Mouse (Mus musculus) stomach, postnatal 0 days (tissue): ENCODE measurements around the gene Tph1. TPM values are rescaled to one million over a fixed set of nuclear protein-coding genes. Genes with fewer than 3 reads are reported as not detected.

Experiments
- ATAC-seq: fragments of 200-750 bp; cut with Nextera tagmentation; 2 replicates; pipeline ENCODE4 v1.8.0; 2017; ENCODE audit not compliant: low FRiP score, low TSS enrichment
- DNase-seq: peaks from one replicate; pipeline ENCODE4 v3.0.0-alpha.2; 2016; ENCODE audit warnings: low spot score
- H3K27ac ChIP-seq: fragments of 300-500 bp; sonication (generic); replicated peaks from 2 replicates; pipeline ENCODE4 v1.5.1; 2014; ENCODE audit warnings: mild to moderate bottlenecking, control low read depth
- H3K27me3 ChIP-seq: fragments of 300-500 bp; sonication (generic); 2 replicates; pipeline ENCODE4 v1.6.1; 2014; ENCODE audit warnings: low read length; ENCODE audit not compliant: control insufficient read depth, insufficient read depth
- H3K36me3 ChIP-seq: fragments of 300-500 bp; sonication (generic); 2 replicates; pipeline ENCODE4 v1.6.1; 2014; ENCODE audit warnings: low read length, mixed read lengths; ENCODE audit not compliant: control insufficient read depth, insufficient read depth
- H3K4me1 ChIP-seq: fragments of 300-500 bp; sonication (generic); replicated peaks from 2 replicates; pipeline ENCODE4 v1.6.1; 2014; ENCODE audit warnings: antibody characterized with exemption; ENCODE audit not compliant: control insufficient read depth, insufficient read depth
- H3K4me2 ChIP-seq: fragments of 300-500 bp; sonication (generic); replicated peaks from 2 replicates; pipeline ENCODE4 v1.6.1; 2014; ENCODE audit warnings: low read depth, mild to moderate bottlenecking, control low read depth, moderate library complexity
- H3K4me3 ChIP-seq: fragments of 300-500 bp; sonication (generic); 2 replicates; pipeline ENCODE4 v1.5.1; 2014; ENCODE audit warnings: low read depth, low read length, control low read depth
- H3K9ac ChIP-seq: fragments of 300-500 bp; sonication (generic); 2 replicates; pipeline ENCODE4 v1.6.1; 2014; ENCODE audit warnings: mild to moderate bottlenecking, low read length, control low read depth, mixed read lengths
- H3K9me3 ChIP-seq: fragments of 300-500 bp; sonication (generic); 2 replicates; pipeline ENCODE4 v1.6.1; 2016; ENCODE audit warnings: low read length; ENCODE audit not compliant: control insufficient read depth
- CTCF ChIP-seq: IDR thresholded peaks from 2 replicates; pipeline ENCODE4 v1.5.1; 2016; ENCODE audit warnings: antibody characterized with exemption, low read depth, mild to moderate bottlenecking, moderate library complexity
- EP300 ChIP-seq: optimal IDR thresholded peaks from 2 replicates; pipeline ENCODE3; 2016; ENCODE audit warnings: antibody characterized with exemption
- WGBS: fragments of 180-500 bp; shearing (Covaris S2); extraction: QIAGEN DNeasy Blood & Tissue Kit; methylation state at CpG from one replicate; pipeline ENCODE4 v1.1.7; 2014; 5-methylcytosine and 5-hydroxymethylcytosine counted together
- polyA plus RNA-seq: library from polyadenylated mRNA; unstranded; fragments of >200 nt; fragmentation: Nextera tagmentation; extraction: Ambion mirVana; gene quantifications from 2 replicates; pipeline ENCODE4 v1.2.1, GENCODE M21; 2015

The Tph1 gene
- polyA plus RNA-seq, 1 experiment from 2014 or later = 0.79 TPM

- no peaks in the 10 kb centered on the region for H3K27me3 ChIP-seq
- ATAC-seq (no peak), DNase-seq (no peak)
- H3K4me2 ChIP-seq = no peak overlapping the region
- TF ChIP-seq CTCF (no peak), EP300 (no peak)
- peaks cover 5% of the 10 kb centered on the region for H3K36me3 ChIP-seq
- peak overlapping the region; percentile 25; the same call in 1 of the 2 replicates for H3K27ac ChIP-seq
- H3K4me3 ChIP-seq = no peak overlapping the region
- 74% methylated on average over 6 of the region's 6 CpGs for WGBS
- H3K9me3 ChIP-seq = no peaks in the 10 kb centered on the region
- H3K9ac ChIP-seq = no peak overlapping the region
- no peaks in the 10 kb centered on the region for H3K4me1 ChIP-seq
These were observed 59.9 kb downstream of the Tph1 start for GRCm38 (mm10) chr7:46612421-46612937.

DNA sequence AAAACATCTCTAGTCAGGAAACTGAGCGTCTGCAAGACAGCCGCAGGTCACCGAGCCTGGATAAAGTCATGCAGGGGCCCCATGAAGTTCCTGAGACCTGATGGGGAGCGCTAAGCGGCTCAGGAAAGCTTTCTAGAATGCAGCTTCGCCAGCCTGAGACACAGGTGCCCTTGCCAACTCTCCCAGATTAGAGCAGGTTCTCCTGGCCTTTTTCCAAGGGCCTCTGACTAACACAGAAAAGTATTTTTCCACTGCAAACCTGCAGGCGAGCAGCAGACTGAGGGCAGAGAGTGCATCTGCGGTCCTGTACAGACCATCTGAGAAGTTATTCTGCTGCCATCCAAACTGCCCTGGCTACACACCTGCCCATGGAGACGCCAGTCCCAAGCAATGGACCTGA is 60.4 kb downstream of the Tph1 start:
- no peak for ATAC-seq

GRCm38 (mm10) chr7:46609317-46609716 is 63.0 kb downstream of the Tph1 start:
- H3K27me3 ChIP-seq = no peaks in the 10 kb centered on the region
- H3K36me3 ChIP-seq = peaks cover under 1% of the 10 kb centered on the region; the same call in 1 of the 2 replicates
- ATAC-seq (0 out of 2 replicates have a peak, but pooled peaks have one; percentile 36), DNase-seq (no peak)
- TF ChIP-seq CTCF = no peak
- TF ChIP-seq EP300 = no peak
- no peak overlapping the region for H3K9ac ChIP-seq
- H3K4me1 ChIP-seq = no peaks in the 10 kb centered on the region
- H3K4me3 ChIP-seq = no peak overlapping the region
- no peak overlapping the region for H3K27ac ChIP-seq
- H3K9me3 ChIP-seq = no peaks in the 10 kb centered on the region
- WGBS = 69% methylated on average over 4 of the region's 4 CpGs
- no peak overlapping the region for H3K4me2 ChIP-seq

More for the DNA sequence above, 60.4 kb downstream of the Tph1 start:
- Histone ChIP-seq H3K9me3 (no peaks in the 10 kb centered on the region), H3K36me3 (peaks cover 5% of the 10 kb centered on the region), H3K4me2 (no peak overlapping the region), H3K27me3 (no peaks in the 10 kb centered on the region), H3K9ac (no peak overlapping the region), H3K4me3 (no peak overlapping the region), H3K4me1 (no peaks in the 10 kb centered on the region), H3K27ac (peak overlapping the region; percentile 25; the same call in 1 of the 2 replicates)
- 57% methylated on average over 9 of the region's 9 CpGs for WGBS
- DNase-seq = peak; percentile 61
- TF ChIP-seq EP300 = no peak

- no peak for TF ChIP-seq EP300
- peak; percentile 86 for TF ChIP-seq CTCF
- H3K4me2 ChIP-seq = no peak overlapping the region
- no peaks in the 10 kb centered on the region for H3K36me3 ChIP-seq
- ATAC-seq (no peak), DNase-seq (peak; percentile 38)
- no peak overlapping the region for H3K9ac ChIP-seq
- H3K9me3 ChIP-seq = no peaks in the 10 kb centered on the region
- no peaks in the 10 kb centered on the region for H3K4me1 ChIP-seq
- WGBS = 53% methylated on average over 11 of the region's 11 CpGs
- H3K27me3 ChIP-seq = no peaks in the 10 kb centered on the region
- H3K4me3 ChIP-seq = no peak overlapping the region
- H3K27ac ChIP-seq = no peak overlapping the region
These were observed 64.8 kb downstream of the Tph1 start for GRCm38 (mm10) chr7:46607428-46608055.

- Histone ChIP-seq H3K4me2 (no peak overlapping the region), H3K4me1 (no peaks in the 10 kb centered on the region), H3K27ac (no peak overlapping the region), H3K9ac (no peak overlapping the region), H3K27me3 (no peaks in the 10 kb centered on the region), H3K4me3 (no peak overlapping the region), H3K36me3 (no peaks in the 10 kb centered on the region), H3K9me3 (no peaks in the 10 kb centered on the region)
- DNase-seq (no peak), ATAC-seq (no peak; the same call in 1 of the 2 replicates)
- TF ChIP-seq CTCF (no peak), EP300 (no peak)
- WGBS = 62% methylated on average over 8 of the region's 8 CpGs
These were observed 65.3 kb downstream of the Tph1 start for GRCm38 (mm10) chr7:46607031-46607426.

DNA sequence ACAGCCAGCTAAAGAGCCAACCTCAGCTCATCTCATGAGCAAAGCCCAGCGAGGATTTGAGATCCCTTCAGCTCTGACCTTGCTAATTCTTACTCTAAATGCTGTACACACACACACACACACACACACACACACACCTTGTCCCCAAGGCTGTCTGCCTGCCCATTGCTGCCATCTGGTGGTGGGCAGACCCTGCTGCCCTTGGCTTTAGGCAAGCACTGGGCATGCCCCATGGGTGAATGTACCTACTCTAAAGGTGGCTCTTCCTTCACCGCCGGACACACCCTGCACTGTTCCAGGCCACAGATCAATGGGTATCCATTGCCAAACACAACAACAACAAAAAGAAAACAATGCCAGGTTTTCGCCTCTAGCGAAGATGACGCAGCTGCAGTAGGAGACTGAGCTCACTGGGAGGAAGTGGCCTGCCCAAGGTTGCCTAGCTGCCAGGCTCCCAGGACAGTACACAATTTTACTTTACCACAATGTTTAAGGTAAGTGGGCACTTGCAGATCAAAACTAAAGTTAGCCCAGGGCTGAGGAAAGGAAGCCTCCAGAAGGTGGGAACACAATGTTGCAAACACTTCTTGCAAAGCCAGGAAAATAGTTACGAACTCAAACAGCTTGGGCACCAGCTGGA is 65.8 kb downstream of the Tph1 start:
- 78% methylated on average over 7 of the region's 7 CpGs for WGBS
- Histone ChIP-seq H3K4me1 (no peaks in the 10 kb centered on the region), H3K9ac (no peak overlapping the region), H3K9me3 (no peaks in the 10 kb centered on the region), H3K4me3 (no peak overlapping the region), H3K27me3 (no peaks in the 10 kb centered on the region), H3K27ac (no peak overlapping the region), H3K4me2 (no peak overlapping the region), H3K36me3 (no peaks in the 10 kb centered on the region)
- peak; percentile 79 for DNase-seq
- no peak for ATAC-seq
- no peak for TF ChIP-seq EP300
- peak; percentile 94 for TF ChIP-seq CTCF
